Mouse (Mus musculus) Patski (cell line): Measurements from ENCODE around the gene Ifit3b. TPM values are rescaled to one million over a fixed set of nuclear protein-coding genes. Genes with fewer than 3 reads are reported as not detected.
"Not testable (repeated sequence)": the region's sequence is repeated elsewhere in the genome, so short reads cannot be mapped to it uniquely, and the experiment has no call there.

ENCODE experiments used
- ATAC-seq: fragments of 100-300 bp; one replicate; pipeline ENCODE4 v1.8.0; 2021
- CTCF ChIA-PET: fragments of 350-600 bp; sonication (Branson Sonifier 250); formaldehyde crosslinking; loops from one replicate; lab custom pipeline; 2022; ENCODE audit warnings: inconsistent platforms; lab: Charles Lee
- POLR2A ChIA-PET: fragments of 350-600 bp; sonication (Branson Sonifier 250); formaldehyde crosslinking; loops from one replicate; lab custom pipeline; 2022; ENCODE audit warnings: antibody characterized with exemption, inconsistent platforms; lab: Charles Lee
- DNase-seq: peaks from one replicate; pipeline ENCODE4 v3.0.0-alpha.2; 2011; ENCODE audit warnings: low read depth, low spot score
- H3K27me3 ChIP-seq: fragments of 371-371 bp; one replicate; pipeline ENCODE4 v1.5.1; 2021
- CTCF ChIP-seq: fragments of 100-300 bp; IDR thresholded peaks from one replicate; pipeline ENCODE4 v1.5.1; 2021
- in situ Hi-C: fragments of 300-500 bp; cut with MboI; formaldehyde crosslinking; loops from 3 replicates; pipeline ENCODE4 v1.11.1; 2018; ENCODE audit warnings: low pct_unique_long_range_greater_than_20kb, mixed read lengths
- polyA plus RNA-seq: library from polyadenylated mRNA; unstranded; gene quantifications from one replicate; pipeline ENCODE4 v1.2.3, GENCODE M21; 2021

Ifit3b gene
- polyA plus RNA-seq, 1 experiment from 2014 or later = 9.5 TPM

- H3K27me3 ChIP-seq = peaks cover 9% of the 10 kb centered on the region
- no peak for TF ChIP-seq CTCF
- in situ Hi-C loops = loop anchor here (10.0 kb wide), 1 partner anchor 286 kb away; no protein-coding TSS in a partner anchor
- CTCF ChIA-PET = interaction anchor here (1.8 kb wide), 1 partner anchor 70 kb away, joined by 6 read pairs; the partner anchor contains the start of gene Ifit2
- no peak for ATAC-seq
- POLR2A ChIA-PET = no interaction called here
- no peak for DNase-seq
Observed at GRCm38 (mm10) chr19:34620871-34621270, 13.1 kb downstream of the Ifit3b start.

DNA sequence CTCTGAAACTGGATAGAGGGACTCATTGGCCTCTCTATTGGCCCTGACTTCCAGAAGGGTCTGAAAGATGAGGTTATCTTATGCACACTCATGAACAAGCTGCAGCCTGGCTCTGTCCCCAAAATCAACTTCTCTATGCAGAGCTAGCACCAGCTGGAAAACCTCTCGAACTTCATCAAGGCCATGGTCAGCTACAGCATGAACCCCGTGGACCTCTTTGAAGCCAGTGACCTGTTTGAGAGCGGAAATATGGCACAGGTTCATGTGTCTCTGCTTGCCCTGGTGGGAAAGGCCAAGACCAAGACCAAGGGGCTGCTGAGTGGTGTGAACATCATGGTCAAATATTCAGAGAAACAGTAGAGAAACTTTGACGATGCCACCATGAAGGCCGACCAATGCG is 16.0 kb downstream of the Ifit3b start:
- ChIA-PET POLR2A (interaction anchor here (0.8 kb wide), 1 partner anchor 11 kb away, joined by 3 read pairs; no protein-coding TSS in a partner anchor), CTCF (no interaction called here)
- no peak for TF ChIP-seq CTCF
- ATAC-seq (no peak), DNase-seq (no peak)
- in situ Hi-C loops = loop anchor here (10.0 kb wide), 1 partner anchor 289 kb away; no protein-coding TSS in a partner anchor
- H3K27me3 ChIP-seq = peaks cover 23% of the 10 kb centered on the region

DNA sequence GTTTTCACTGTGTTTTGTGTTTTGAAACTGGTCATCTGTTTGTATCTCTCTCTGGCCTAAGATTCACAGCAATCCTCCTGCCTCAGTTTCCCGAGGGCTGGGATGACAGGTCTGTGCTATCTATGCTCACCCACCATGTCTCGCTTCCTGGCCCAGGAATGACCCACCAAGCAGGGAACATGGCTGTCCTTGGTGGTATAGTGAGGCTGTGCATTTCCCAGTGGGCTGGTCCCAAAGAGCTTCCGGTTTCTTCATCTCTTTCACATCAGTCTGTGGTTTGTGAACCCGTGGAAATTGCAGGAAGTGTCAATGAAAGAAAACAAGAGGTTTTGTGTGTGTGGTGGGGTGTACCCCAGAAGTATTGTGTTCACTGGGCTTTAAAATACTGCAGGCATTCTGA is 16.9 kb downstream of the Ifit3b start:
- ChIA-PET POLR2A (no interaction called here), CTCF (no interaction called here)
- H3K27me3 ChIP-seq = peaks cover 23% of the 10 kb centered on the region
- ATAC-seq (no peak), DNase-seq (no peak)
- TF ChIP-seq CTCF = no peak
- in situ Hi-C loops = loop anchor here (5.0 to 10.0 kb wide), 2 partner anchors 77 to 290 kb away; no protein-coding TSS in a partner anchor

GRCm38 (mm10) chr19:34627496-34627895 is 19.7 kb downstream of the Ifit3b start:
- no peak for TF ChIP-seq CTCF
- H3K27me3 ChIP-seq = peaks cover 23% of the 10 kb centered on the region
- in situ Hi-C loops = loop anchor here (5.0 to 10.0 kb wide), 2 partner anchors 80 to 293 kb away; no protein-coding TSS in a partner anchor
- ChIA-PET CTCF (interaction anchor here (1.4 to 3.7 kb wide), 4 partner anchors 9 to 101 kb away, joined by 3 to 31 read pairs (median 5); partner anchors contain the start of genes Ifit2 and Lipa), POLR2A (no interaction called here)
- DNase-seq (no peak), ATAC-seq (no peak)

- ATAC-seq (no peak), DNase-seq (no peak)
- ChIA-PET CTCF (interaction anchor here (1.1 to 1.2 kb wide), 2 partner anchors 61 to 81 kb away, joined by 3 to 4 read pairs; partner anchors contain the start of gene Ifit2), POLR2A (no interaction called here)
- in situ Hi-C loops = no loop called here
- no peak for TF ChIP-seq CTCF
- peaks cover 11% of the 10 kb centered on the region for H3K27me3 ChIP-seq
Observed at GRCm38 (mm10) chr19:34631487-34631886, 23.7 kb downstream of the Ifit3b start.

- ATAC-seq = no peak
- ChIA-PET CTCF (no interaction called here), POLR2A (no interaction called here)
- TF ChIP-seq CTCF = no peak
- DNase-seq = no peak
- in situ Hi-C loops = no loop called here
- H3K27me3 ChIP-seq = no peaks in the 10 kb centered on the region
Observed at GRCm38 (mm10) chr19:34633484-34633883, 25.7 kb downstream of the Ifit3b start.

DNA sequence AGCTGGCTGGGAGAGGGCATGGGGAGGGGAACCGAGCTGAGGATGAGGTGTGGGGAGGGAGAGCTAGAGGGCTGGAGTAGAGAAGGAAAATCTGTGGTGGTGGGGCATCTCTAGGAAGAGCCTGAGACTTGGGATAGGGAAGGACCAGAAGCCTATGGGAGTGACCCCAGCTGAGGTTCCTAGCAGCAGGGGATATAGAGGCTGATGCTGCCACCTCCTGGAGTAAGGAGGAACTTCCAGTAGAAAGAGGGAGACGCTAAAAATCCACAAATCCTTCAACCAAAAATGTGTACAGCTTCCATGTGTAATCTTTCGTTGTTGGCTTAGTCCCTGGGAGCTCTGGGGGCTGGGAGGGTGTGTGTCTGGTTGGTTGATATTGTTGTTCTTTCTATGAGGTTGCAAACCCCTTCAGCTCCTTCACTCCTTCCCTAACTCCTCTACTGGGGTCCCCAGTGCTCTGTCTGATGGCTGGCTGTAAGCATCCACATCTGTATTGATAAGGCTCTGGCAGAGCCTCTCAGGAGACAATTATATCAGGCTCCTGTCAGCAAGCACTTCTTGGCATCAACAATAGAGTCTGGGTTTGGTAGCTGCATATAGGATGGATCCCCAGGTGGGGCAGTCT is 29.3 kb downstream of the Ifit3b start:
- ATAC-seq = peak; percentile 75
- POLR2A ChIA-PET = interaction anchor here (2.0 kb wide), 1 partner anchor 86 kb away, joined by 7 read pairs; the partner anchor contains the start of gene Ifit2

GRCm38 (mm10) chr19:34640623-34641022 is 32.9 kb downstream of the Ifit3b start, which contains the start of the genes Ifit1bl2 and Ifit1:
Ifit1bl2 (minus strand) TSS chr19:34640743.
Ifit1 (plus strand) TSS chr19:34640871.
- ATAC-seq = peak; percentile 55
- POLR2A ChIA-PET = interaction anchor here (1.0 kb wide), 1 partner anchor 114 kb away, joined by 3 read pairs; no protein-coding TSS in a partner anchor

More for the DNA sequence above, 29.3 kb downstream of the Ifit3b start:
- CTCF ChIA-PET = interaction anchor here (0.9 to 4.4 kb wide), 19 partner anchors 8 to 394 kb away, joined by 3 to 32 read pairs (median 6); partner anchors contain the start of genes Ifit2 and Lipa
- peak; percentile 90 for TF ChIP-seq CTCF
- in situ Hi-C loops = no loop called here
- no peak for DNase-seq
- peaks cover 3% of the 10 kb centered on the region for H3K27me3 ChIP-seq

GRCm38 (mm10) chr19:34642616-34643015 is 34.8 kb downstream of the Ifit3b start:
- TF ChIP-seq CTCF = no peak

More at GRCm38 (mm10) chr19:34640623-34641022, 32.9 kb downstream of the Ifit3b start, which contains the start of the genes Ifit1bl2 and Ifit1:
- DNase-seq = no peak
- CTCF ChIA-PET = interaction anchor here (1.0 to 2.1 kb wide), 3 partner anchors 11 to 140 kb away, joined by 4 to 7 read pairs (median 4); no protein-coding TSS in a partner anchor
- H3K27me3 ChIP-seq = peaks cover 24% of the 10 kb centered on the region
- in situ Hi-C loops = no loop called here
- TF ChIP-seq CTCF = peak; percentile 44

GRCm38 (mm10) chr19:34647630-34648029 is 39.9 kb downstream of the Ifit3b start:
- CTCF ChIA-PET = interaction anchor here (1.1 kb wide), 1 partner anchor 13 kb away, joined by 3 read pairs; no protein-coding TSS in a partner anchor
- H3K27me3 ChIP-seq = peaks cover 39% of the 10 kb centered on the region
- POLR2A ChIA-PET = interaction anchor here (0.7 kb wide), 1 partner anchor 97 kb away, joined by 3 read pairs; the partner anchor contains the start of gene Ifit2
- DNase-seq, in situ Hi-C loops, ATAC-seq: not testable (repeated sequence)

More at GRCm38 (mm10) chr19:34642616-34643015, 34.8 kb downstream of the Ifit3b start:
- DNase-seq (no peak), ATAC-seq (no peak)
- ChIA-PET POLR2A (no interaction called here), CTCF (no interaction called here)
- in situ Hi-C loops = no loop called here
- peaks cover 37% of the 10 kb centered on the region for H3K27me3 ChIP-seq
